Mouse (Mus musculus): ENCODE measurements around the gene Kctd20.
"Not testable (repeated sequence)": the region's sequence is repeated elsewhere in the genome, so short reads cannot be mapped to it uniquely, and the experiment has no call there.

Kctd20 gene

GRCm38 (mm10) chr17:28987713-28988112, 36.0 kb downstream of the Kctd20 start:
- peak in 1 of 2 experiments; percentile 43 for DNase-seq

- DNase-seq, result no peak
These were observed 36.5 kb downstream of the Kctd20 start for GRCm38 (mm10) chr17:28988291-28988690.

GRCm38 (mm10) chr17:28988996-28989395, 37.2 kb downstream of the Kctd20 start:
- no peak for DNase-seq

- DNase-seq, result no peak
These were observed 38.3 kb downstream of the Kctd20 start for GRCm38 (mm10) chr17:28990060-28990459.

- DNase-seq, result no peak
These were observed 39.5 kb downstream of the Kctd20 start for GRCm38 (mm10) chr17:28991286-28991685.

GRCm38 (mm10) chr17:28992105-28992504, 40.4 kb downstream of the Kctd20 start:
- DNase-seq, result no peak

GRCm38 (mm10) chr17:28993004-28993403, 41.3 kb downstream of the Kctd20 start:
- not testable (repeated sequence) for DNase-seq

GRCm38 (mm10) chr17:28994615-28995014, 42.9 kb downstream of the Kctd20 start:
- DNase-seq, result no peak

- DNase-seq, result no peak
These were observed 48.7 kb downstream of the Kctd20 start for GRCm38 (mm10) chr17:29000465-29000864.

- no peak for DNase-seq
These were observed 52.0 kb downstream of the Kctd20 start for GRCm38 (mm10) chr17:29003740-29004139.

GRCm38 (mm10) chr17:29005002-29005401, 53.3 kb downstream of the Kctd20 start:
- DNase-seq, result no peak

- no peak for DNase-seq
These were observed 55.1 kb downstream of the Kctd20 start for GRCm38 (mm10) chr17:29006812-29007211.

- DNase-seq, result no peak
These were observed 55.5 kb downstream of the Kctd20 start for GRCm38 (mm10) chr17:29007243-29007640.

- DNase-seq, result peak; percentile 91 to 96
These were observed 56.0 kb downstream of the Kctd20 start, which contains the start of gene Stk38 for GRCm38 (mm10) chr17:29007641-29008325. Stk38 (minus strand) TSS chr17:29007995.

GRCm38 (mm10) chr17:29008326-29008650, 56.5 kb downstream of the Kctd20 start:
- no peak for DNase-seq

GRCm38 (mm10) chr17:29009181-29009580, 57.4 kb downstream of the Kctd20 start:
- DNase-seq, result no peak

- DNase-seq, result no peak
These were observed 62.5 kb downstream of the Kctd20 start for GRCm38 (mm10) chr17:29014235-29014634.

- DNase-seq, result peak in 1 of 2 experiments; percentile 60
These were observed 63.9 kb downstream of the Kctd20 start for GRCm38 (mm10) chr17:29015638-29016037.

GRCm38 (mm10) chr17:29016705-29017104, 65.0 kb downstream of the Kctd20 start:
- no peak for DNase-seq

GRCm38 (mm10) chr17:29018292-29018984, 66.7 kb downstream of the Kctd20 start:
- no peak for DNase-seq

Measured in spleen, adult 18-20 months (tissue).